Mouse (Mus musculus) mesoderm, embryonic 11.5 days (tissue): ENCODE results near the gene Smg5.
A peak's percentile ranks its signal among the peaks of the same experiment; 100 is the strongest.

Experiments used
- DNase-seq: peaks from one replicate; pipeline ENCODE4 v3.0.0-alpha.2; 2012; ENCODE audit warnings: low read depth, low spot score

Gene Smg5

GRCm38 (mm10) chr3:88395288-88395687 lies 59.2 kb downstream of the Smg5 start:
- DNase-seq: no peak

DNA sequence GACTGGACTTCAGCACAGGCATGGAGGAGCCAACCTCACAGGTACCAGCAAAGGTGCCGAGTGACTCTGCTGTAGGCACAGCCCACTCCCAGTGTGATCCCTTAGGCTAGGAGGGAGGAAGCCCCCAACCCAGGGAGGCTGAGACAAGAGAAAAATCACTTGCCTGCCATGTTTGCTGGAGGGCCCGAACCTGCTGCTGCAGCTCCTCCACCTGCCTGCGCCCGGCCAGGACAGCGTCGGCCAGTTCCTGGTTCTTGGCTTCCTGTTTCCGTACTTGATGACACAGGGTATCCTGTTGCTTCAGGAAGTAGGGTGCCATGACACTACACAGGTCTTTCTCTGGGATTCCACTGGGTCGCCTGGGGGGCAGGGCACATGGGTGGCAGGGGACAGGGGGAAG lies 59.7 kb downstream of the Smg5 start:
- DNase-seq: no peak

DNA sequence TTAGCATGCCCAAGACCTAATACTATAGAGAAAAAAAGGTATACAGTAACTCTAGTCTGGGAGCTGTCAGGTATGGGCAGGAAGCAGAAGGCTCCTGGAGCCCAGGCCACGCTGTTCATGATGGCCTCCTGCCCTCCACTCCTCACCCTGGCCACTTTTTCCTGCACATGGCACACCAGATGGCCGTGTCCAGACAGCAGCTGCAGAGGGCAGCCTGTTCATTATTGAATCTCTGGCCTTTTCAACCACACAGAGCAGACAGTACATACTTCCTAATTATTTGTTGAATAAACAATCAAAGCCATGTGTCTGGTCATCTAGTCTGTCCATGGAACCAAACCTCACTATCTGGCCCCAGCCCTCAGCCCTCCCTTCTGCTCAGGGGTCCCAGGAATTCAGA lies 62.6 kb downstream of the Smg5 start:
- no peak for DNase-seq

DNA sequence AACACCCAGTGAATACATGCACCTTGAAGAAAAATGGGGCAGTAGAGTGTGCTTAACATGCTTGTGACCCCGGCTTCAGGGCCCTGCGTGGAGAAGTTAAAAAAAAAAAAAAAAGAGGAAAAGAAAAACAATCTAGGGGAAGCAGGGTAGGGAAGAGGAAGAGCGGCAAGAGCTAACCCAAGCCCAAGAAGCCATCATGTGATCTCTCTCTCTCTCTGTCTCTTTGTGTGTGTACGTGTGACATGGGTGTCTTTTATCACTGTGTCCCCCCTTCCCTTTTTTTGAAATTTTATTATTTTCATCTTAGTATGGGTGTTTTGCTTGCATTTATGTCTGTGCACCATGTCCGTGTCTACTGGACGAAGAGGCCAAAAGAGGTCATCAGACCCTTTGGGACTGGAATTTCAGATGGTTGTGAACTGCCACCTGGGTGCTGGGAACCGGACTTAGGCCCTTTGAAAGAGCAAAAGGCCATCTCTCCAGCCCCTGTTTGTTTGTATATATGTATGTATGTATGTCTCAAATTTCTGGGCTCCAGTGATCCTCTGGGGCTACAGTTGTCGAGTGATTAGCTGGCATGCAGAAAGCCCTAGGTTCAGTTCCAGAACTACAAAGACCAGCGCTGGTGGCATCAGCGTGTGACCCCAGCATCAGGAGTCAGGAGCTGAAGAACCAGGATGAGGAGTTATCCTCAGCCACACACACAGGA lies 67.6 kb downstream of the Smg5 start:
- DNase-seq: no peak

- peak; percentile 92 for DNase-seq
Measured at GRCm38 (mm10) chr3:88407090-88407489, 71.0 kb downstream of the Smg5 start.

GRCm38 (mm10) chr3:88407529-88407928 lies 71.5 kb downstream of the Smg5 start:
- no peak for DNase-seq

GRCm38 (mm10) chr3:88408953-88409352 lies 72.9 kb downstream of the Smg5 start:
- DNase-seq: no peak

- DNase-seq: peak; percentile 94
Measured at GRCm38 (mm10) chr3:88409741-88410644, 73.9 kb downstream of the Smg5 start, which contains the start of gene Pmf1. Gene Pmf1 (minus strand): TSS chr3:88410331.

- no peak for DNase-seq
Measured at GRCm38 (mm10) chr3:88410645-88411031, 74.6 kb downstream of the Smg5 start.

DNA sequence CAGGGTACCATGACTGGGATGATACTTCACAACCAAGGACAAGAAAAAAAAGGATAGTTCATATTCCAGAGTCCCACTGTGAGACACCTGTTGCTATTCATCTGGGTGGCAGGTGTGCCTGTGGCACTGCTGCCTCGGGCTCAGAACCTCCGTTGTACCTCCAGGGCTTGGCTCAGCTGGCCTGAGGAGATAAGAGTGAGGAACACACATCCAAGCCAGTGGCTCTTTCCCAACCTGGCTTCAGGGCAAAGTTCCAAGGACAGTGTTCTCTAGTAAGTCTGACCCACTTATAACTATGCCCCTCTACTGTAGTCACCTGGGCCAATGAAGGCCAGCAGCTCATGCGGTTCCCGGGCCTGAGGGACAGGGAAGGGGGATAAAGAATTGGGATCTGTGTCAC lies 75.6 kb downstream of the Smg5 start:
- no peak for DNase-seq
